Mouse (Mus musculus) hindbrain, embryonic 12.5 days (tissue): ENCODE results near the gene Poglut1. TPM values are rescaled to one million over a fixed set of nuclear protein-coding genes. Genes with fewer than 3 reads are reported as not detected.

Experiments used
- ATAC-seq: fragments of 200-750 bp; cut with Nextera tagmentation; 2 replicates; pipeline ENCODE4 v1.8.0; 2017; ENCODE audit warnings: moderate TSS enrichment; ENCODE audit not compliant: low FRiP score
- H3K27ac ChIP-seq: fragments of 300-500 bp; sonication (generic); 2 replicates; pipeline ENCODE4 v1.5.1; 2016; ENCODE audit warnings: mild to moderate bottlenecking
- H3K27me3 ChIP-seq: fragments of 300-500 bp; sonication (generic); 2 replicates; pipeline ENCODE4 v1.6.1; 2016; ENCODE audit warnings: mild to moderate bottlenecking
- H3K36me3 ChIP-seq: fragments of 300-500 bp; sonication (generic); 2 replicates; pipeline ENCODE4 v1.6.1; 2016; ENCODE audit warnings: mild to moderate bottlenecking
- H3K4me1 ChIP-seq: fragments of 300-500 bp; sonication (generic); 2 replicates; pipeline ENCODE4 v1.6.1; 2016
- H3K4me2 ChIP-seq: fragments of 300-500 bp; sonication (generic); replicated peaks from 2 replicates; pipeline ENCODE4 v1.6.1; 2016; ENCODE audit warnings: mild to moderate bottlenecking
- H3K4me3 ChIP-seq: fragments of 300-500 bp; sonication (generic); 2 replicates; pipeline ENCODE4 v1.5.1; 2016; ENCODE audit warnings: mild to moderate bottlenecking
- H3K9ac ChIP-seq: fragments of 300-500 bp; sonication (generic); 2 replicates; pipeline ENCODE4 v1.6.1; 2016; ENCODE audit warnings: mild to moderate bottlenecking, moderate library complexity
- H3K9me3 ChIP-seq: fragments of 300-500 bp; sonication (generic); replicated peaks from 2 replicates; pipeline ENCODE4 v1.6.1; 2016; ENCODE audit warnings: mild to moderate bottlenecking
- WGBS: fragments of 180-500 bp; shearing (Covaris S2); methylation state at CpG from one replicate; pipeline ENCODE4 v1.1.7; 2016; 5-methylcytosine and 5-hydroxymethylcytosine counted together
- polyA plus RNA-seq: library from polyadenylated mRNA; unstranded; fragments of >200 nt; fragmentation: Nextera tagmentation; extraction: Ambion mirVana; gene quantifications from 2 replicates; pipeline ENCODE4 v1.2.1, GENCODE M21; 2016

Gene Poglut1
- polyA plus RNA-seq: 73.5 and 76.8 TPM in 2 replicates

DNA sequence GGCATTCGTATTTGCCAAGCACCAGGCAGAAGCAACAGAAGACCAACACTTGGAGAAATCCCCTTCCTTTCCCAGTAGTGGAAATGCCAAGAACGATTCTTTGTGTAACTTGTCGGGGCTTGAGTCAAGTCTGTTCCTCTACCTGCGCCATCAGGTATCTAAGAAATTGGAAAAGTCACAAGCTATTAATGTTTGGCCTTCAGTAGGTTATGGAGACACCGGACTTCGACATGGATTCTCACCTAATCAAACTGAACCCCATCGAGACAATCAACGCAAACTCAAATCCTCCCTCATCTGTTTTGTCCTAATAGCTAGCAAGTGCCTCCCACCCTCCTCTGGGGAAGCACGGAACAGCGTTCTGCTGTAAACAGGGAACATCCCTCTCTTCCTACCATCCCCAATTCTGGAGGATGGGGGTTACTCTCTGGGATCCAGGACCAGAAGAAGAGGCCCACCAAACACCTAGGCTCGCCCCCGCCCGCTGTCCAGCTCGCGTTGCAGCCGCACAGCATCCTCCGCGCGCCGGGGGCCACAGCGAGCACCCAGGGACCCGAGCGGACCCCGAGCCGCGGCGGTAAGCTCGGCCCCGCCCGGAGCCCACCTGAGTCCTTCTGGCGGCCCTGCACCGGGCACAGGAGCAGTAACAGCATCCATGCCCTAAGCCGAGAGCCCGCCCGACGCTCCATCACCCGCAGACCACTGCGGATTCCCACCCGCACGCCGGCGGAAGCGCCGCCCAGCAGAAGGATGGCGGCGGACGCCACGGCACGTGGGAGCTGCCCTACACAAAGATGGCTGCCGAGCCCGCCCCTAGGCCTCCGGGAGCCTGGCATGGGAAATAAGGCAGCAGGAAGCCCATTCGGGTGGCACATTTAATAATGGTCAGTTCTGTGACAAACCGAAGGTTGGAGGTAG lies at the start of gene Poglut1:
Gene Poglut1 (minus strand): TSS at position 780 of the 918 bp plus-strand sequence.
- Histone ChIP-seq H3K27ac (peak within 1 kb of the TSS; percentile 82), H3K4me1 (peaks cover 17% of the 10 kb centered on the region), H3K9me3 (no peaks in the 10 kb centered on the region), H3K4me3 (peak within 1 kb of the TSS; percentile 64), H3K4me2 (peak within 1 kb of the TSS; percentile 71), H3K9ac (peak within 1 kb of the TSS; percentile 91), H3K36me3 (peaks cover 17% of the 10 kb centered on the region), H3K27me3 (peaks cover 17% of the 10 kb centered on the region)
- WGBS: 3% methylated on average over 54 of the region's 54 CpGs
- ATAC-seq: peak; percentile 95

DNA sequence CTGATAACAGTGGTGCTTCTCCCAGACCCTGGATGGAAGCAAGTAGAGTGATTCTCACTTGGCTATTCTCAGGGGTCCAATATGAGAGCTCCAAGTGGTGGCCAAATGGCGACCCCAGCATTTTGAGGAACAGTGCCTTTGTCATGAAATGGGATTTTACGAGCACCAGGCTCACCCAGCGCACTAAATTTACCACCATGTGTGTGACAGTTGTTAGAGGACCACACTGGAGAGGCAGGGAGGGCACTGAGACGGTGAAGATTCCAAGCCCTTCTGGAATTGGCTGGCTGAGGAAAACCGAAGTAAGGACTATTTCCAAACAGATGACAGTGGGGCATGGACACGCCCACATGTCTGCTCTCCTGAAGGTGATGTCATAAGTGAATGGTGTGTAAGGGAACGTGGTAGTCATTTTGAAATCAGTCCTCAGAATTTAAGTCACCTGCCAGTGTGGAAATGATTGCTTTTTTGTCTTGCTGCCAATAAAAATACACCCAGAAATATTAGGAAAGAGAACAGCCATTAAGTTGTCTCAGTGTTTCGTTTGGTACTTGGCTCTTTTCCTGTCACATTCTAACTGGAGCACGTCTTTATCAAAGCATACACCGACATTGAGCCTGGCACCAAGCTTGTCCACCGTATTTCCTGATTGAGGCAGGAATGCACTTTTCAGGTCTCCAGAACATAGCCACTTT lies 49.1 kb upstream of the Poglut1 start:
- H3K27me3 ChIP-seq: no peaks in the 10 kb centered on the region
- H3K27ac ChIP-seq: no peak overlapping the region
- ATAC-seq: no peak
- no peak overlapping the region for H3K4me2 ChIP-seq
- no peak overlapping the region for H3K4me3 ChIP-seq
- 83% methylated on average over 11 of the region's 11 CpGs for WGBS
- H3K36me3 ChIP-seq: peaks cover 15% of the 10 kb centered on the region
- H3K9ac ChIP-seq: no peak overlapping the region
- no peaks in the 10 kb centered on the region for H3K9me3 ChIP-seq
- H3K4me1 ChIP-seq: no peaks in the 10 kb centered on the region

GRCm38 (mm10) chr16:38596651-38597050 lies 46.6 kb upstream of the Poglut1 start:
- no peak for ATAC-seq
- H3K4me3 ChIP-seq: no peak overlapping the region
- H3K36me3 ChIP-seq: peaks cover 24% of the 10 kb centered on the region
- no peak overlapping the region for H3K4me2 ChIP-seq
- H3K9me3 ChIP-seq: no peaks in the 10 kb centered on the region
- 80% methylated on average over 2 of the region's 2 CpGs for WGBS
- no peaks in the 10 kb centered on the region for H3K27me3 ChIP-seq
- H3K9ac ChIP-seq: no peak overlapping the region
- H3K4me1 ChIP-seq: no peaks in the 10 kb centered on the region
- H3K27ac ChIP-seq: no peak overlapping the region

- Histone ChIP-seq H3K4me3 (no peak overlapping the region), H3K4me2 (no peak overlapping the region), H3K36me3 (peaks cover 28% of the 10 kb centered on the region), H3K27me3 (no peaks in the 10 kb centered on the region), H3K9ac (no peak overlapping the region), H3K4me1 (no peaks in the 10 kb centered on the region), H3K27ac (no peak overlapping the region), H3K9me3 (no peaks in the 10 kb centered on the region)
- no peak for ATAC-seq
- WGBS: 81% methylated on average over 2 of the region's 2 CpGs
Measured at GRCm38 (mm10) chr16:38596099-38596498, 46.0 kb upstream of the Poglut1 start.

DNA sequence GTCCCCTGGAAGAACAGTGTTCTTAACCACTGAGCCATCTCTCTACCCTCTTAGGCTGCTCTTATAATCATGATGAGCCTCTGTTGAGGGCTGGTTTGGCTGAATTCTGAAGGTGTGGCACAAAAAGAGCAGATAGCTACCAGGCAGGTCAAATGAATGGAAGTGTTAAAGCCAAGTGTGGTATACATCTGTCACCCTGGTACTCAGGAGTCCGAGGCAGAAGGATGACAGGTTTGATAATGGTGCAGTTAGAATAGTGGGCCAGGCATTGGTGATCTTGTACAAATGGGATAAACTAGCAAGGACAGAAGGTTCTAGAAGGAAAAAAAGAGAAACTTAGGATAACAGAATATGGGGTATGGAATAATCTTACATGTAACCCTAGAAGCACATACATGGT lies 44.4 kb upstream of the Poglut1 start:
- H3K4me1 ChIP-seq: no peaks in the 10 kb centered on the region
- H3K36me3 ChIP-seq: peaks cover 39% of the 10 kb centered on the region
- no peak overlapping the region for H3K27ac ChIP-seq
- H3K27me3 ChIP-seq: no peaks in the 10 kb centered on the region
- WGBS: 95% methylated on average over 1 of the region's 1 CpGs
- no peaks in the 10 kb centered on the region for H3K9me3 ChIP-seq
- no peak overlapping the region for H3K9ac ChIP-seq
- no peak overlapping the region for H3K4me3 ChIP-seq
- no peak overlapping the region for H3K4me2 ChIP-seq
- ATAC-seq: no peak

DNA sequence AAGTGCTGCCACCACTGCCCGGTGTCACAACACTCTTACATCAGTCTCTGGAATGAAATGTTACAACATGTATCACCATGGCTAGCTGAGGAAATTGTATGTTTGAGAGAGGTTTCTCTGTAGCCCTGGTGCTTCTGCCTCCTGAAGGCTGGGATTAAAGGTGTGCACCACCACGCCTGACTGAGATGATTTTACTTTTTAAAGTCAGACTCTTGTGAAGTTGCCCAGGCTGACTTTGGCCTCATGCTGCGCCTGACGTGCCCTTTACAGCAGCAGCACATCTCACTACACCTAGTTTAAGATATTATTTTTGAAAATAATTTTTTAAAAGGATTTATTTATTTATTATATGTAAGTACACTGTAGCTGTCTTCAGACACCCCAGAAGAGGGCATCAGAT lies 42.9 kb upstream of the Poglut1 start:
- peaks cover 49% of the 10 kb centered on the region for H3K36me3 ChIP-seq
- no peaks in the 10 kb centered on the region for H3K4me1 ChIP-seq
- H3K4me2 ChIP-seq: no peak overlapping the region
- WGBS: 95% methylated on average over 4 of the region's 4 CpGs
- H3K27ac ChIP-seq: no peak overlapping the region
- ATAC-seq: no peak
- no peaks in the 10 kb centered on the region for H3K9me3 ChIP-seq
- no peaks in the 10 kb centered on the region for H3K27me3 ChIP-seq
- no peak overlapping the region for H3K4me3 ChIP-seq
- H3K9ac ChIP-seq: no peak overlapping the region

- no peak overlapping the region for H3K4me2 ChIP-seq
- ATAC-seq: no peak
- H3K4me3 ChIP-seq: no peak overlapping the region
Measured at GRCm38 (mm10) chr16:38592026-38592678, 42.1 kb upstream of the Poglut1 start.

GRCm38 (mm10) chr16:38591506-38591905 lies 41.4 kb upstream of the Poglut1 start:
- H3K9me3 ChIP-seq: no peaks in the 10 kb centered on the region
- WGBS: 83% methylated on average over 3 of the region's 3 CpGs
- H3K4me3 ChIP-seq: no peak overlapping the region
- ATAC-seq: no peak
- no peak overlapping the region for H3K9ac ChIP-seq
- H3K36me3 ChIP-seq: peaks cover 60% of the 10 kb centered on the region
- no peak overlapping the region for H3K27ac ChIP-seq
- no peaks in the 10 kb centered on the region for H3K27me3 ChIP-seq
- no peaks in the 10 kb centered on the region for H3K4me1 ChIP-seq
- H3K4me2 ChIP-seq: no peak overlapping the region

More at GRCm38 (mm10) chr16:38592026-38592678, 42.1 kb upstream of the Poglut1 start:
- no peak overlapping the region for H3K27ac ChIP-seq
- H3K27me3 ChIP-seq: no peaks in the 10 kb centered on the region
- 86% methylated on average over 12 of the region's 12 CpGs for WGBS
- H3K36me3 ChIP-seq: peaks cover 55% of the 10 kb centered on the region
- no peak overlapping the region for H3K9ac ChIP-seq
- no peaks in the 10 kb centered on the region for H3K9me3 ChIP-seq
- H3K4me1 ChIP-seq: no peaks in the 10 kb centered on the region

- Histone ChIP-seq H3K4me3 (no peak overlapping the region), H3K9ac (no peak overlapping the region), H3K9me3 (no peaks in the 10 kb centered on the region), H3K27ac (no peak overlapping the region), H3K27me3 (no peaks in the 10 kb centered on the region), H3K4me2 (no peak overlapping the region), H3K4me1 (no peaks in the 10 kb centered on the region), H3K36me3 (peaks cover 81% of the 10 kb centered on the region)
- ATAC-seq: no peak
- WGBS: 94% methylated on average over 4 of the region's 4 CpGs
Measured at GRCm38 (mm10) chr16:38587572-38587971, 37.5 kb upstream of the Poglut1 start.

- WGBS: 95% methylated on average over 5 of the region's 5 CpGs
- Histone ChIP-seq H3K27me3 (no peaks in the 10 kb centered on the region), H3K9me3 (no peaks in the 10 kb centered on the region), H3K4me3 (no peak overlapping the region), H3K9ac (no peak overlapping the region), H3K4me1 (no peaks in the 10 kb centered on the region), H3K27ac (no peak overlapping the region), H3K4me2 (no peak overlapping the region), H3K36me3 (peaks cover 81% of the 10 kb centered on the region)
- no peak for ATAC-seq
Measured at GRCm38 (mm10) chr16:38587163-38587562, 37.1 kb upstream of the Poglut1 start.

DNA sequence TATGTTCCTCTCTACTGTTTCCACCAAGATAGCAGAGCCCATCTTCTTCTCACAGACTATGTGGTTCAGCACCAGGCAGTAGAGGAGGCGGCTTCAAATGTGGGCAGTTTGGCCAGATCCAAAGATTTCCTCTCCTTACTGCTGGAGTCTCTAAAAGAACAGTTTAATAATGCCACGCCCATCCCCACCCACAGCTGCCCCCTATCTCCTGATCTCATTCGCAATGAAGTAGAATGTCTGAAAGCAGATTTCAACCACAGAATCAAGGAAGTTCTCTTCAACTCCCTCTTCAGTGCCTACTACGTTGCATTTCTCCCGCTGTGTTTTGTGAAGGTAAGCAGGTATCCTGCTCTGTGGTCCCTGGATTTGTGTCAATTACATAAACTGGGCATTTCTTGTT lies 35.1 kb upstream of the Poglut1 start:
- ATAC-seq: no peak
- WGBS: 90% methylated on average over 5 of the region's 5 CpGs
- H3K9ac ChIP-seq: no peak overlapping the region
- no peak overlapping the region for H3K27ac ChIP-seq
- H3K27me3 ChIP-seq: no peaks in the 10 kb centered on the region
- no peaks in the 10 kb centered on the region for H3K4me1 ChIP-seq
- peaks cover 80% of the 10 kb centered on the region for H3K36me3 ChIP-seq
- no peaks in the 10 kb centered on the region for H3K9me3 ChIP-seq
- no peak overlapping the region for H3K4me3 ChIP-seq
- no peak overlapping the region for H3K4me2 ChIP-seq

GRCm38 (mm10) chr16:38584761-38585160 lies 34.7 kb upstream of the Poglut1 start:
- Histone ChIP-seq H3K27me3 (no peaks in the 10 kb centered on the region), H3K27ac (no peak overlapping the region), H3K9ac (no peak overlapping the region), H3K4me3 (no peak overlapping the region), H3K4me2 (no peak overlapping the region), H3K36me3 (peaks cover 78% of the 10 kb centered on the region), H3K4me1 (no peaks in the 10 kb centered on the region), H3K9me3 (no peaks in the 10 kb centered on the region)
- no peak for ATAC-seq
- WGBS: 88% methylated on average over 7 of the region's 7 CpGs
